Mouse (Mus musculus) gastrocnemius, postnatal 36 days (tissue): Measurements from ENCODE around the gene Mgll. TPM values are rescaled to one million over a fixed set of nuclear protein-coding genes. Genes with fewer than 3 reads are reported as not detected.
A peak's percentile ranks its signal among the peaks of the same experiment; 100 is the strongest.

Source experiments
- DNase-seq, 2 experiments: peaks; one replicate each; pipeline ENCODE4 v3.0.0; 2022
- intact Hi-C: fragments of 180-260 bp; cut with DNase I; formaldehyde crosslinking; loops from one replicate; pipeline ENCODE4 v1.15.1; 2025
- total RNA-seq, 2 experiments: library from RNA; stranded (reverse); gene quantifications; 2 replicates each; pipeline ENCODE4 v1.2.3; 2021

Gene Mgll
- total RNA-seq, 2 experiments from 2014 or later, result 36.6 to 37.6 TPM

DNA sequence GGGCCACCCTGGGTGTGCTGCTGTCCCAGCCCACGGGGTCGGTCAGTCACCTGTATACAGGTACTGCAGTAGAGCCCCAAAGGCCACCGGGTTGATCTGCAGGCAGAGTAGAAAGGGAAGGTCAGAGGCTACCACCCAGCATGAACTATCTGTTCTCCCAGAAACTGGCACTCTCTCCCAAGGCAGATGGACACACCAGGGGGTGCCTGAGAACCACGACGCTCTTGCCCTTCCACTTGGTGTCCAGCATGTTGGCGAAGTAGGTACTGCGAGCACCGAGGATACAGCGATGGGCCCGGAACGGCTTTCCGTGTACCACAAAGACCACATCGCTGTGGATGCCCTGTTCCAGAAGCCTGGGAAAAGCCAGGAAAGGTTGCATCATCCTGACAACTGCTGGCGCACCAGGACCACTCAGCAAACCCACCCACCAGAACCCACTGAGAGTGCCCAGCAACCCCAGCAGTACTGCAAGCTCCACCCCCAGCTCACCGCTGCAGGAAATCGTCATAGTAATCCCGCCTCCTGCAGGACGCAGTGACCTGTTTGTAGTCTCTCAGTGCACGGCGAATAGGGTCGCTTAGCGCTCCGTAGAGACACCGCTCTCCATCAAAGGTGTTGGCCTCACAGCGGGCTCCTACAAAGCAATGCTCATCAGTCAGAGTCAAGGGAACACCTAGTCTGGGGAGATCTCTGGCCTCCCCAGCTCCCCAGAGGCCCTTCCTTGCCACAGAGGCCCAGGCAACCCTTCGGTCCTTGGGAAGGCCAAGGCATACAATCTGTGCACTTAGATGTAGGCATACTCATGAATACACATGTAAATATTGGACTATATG lies 115.1 kb downstream of the Mgll start:
- intact Hi-C loops, result no loop called here
- no peak for DNase-seq

DNA sequence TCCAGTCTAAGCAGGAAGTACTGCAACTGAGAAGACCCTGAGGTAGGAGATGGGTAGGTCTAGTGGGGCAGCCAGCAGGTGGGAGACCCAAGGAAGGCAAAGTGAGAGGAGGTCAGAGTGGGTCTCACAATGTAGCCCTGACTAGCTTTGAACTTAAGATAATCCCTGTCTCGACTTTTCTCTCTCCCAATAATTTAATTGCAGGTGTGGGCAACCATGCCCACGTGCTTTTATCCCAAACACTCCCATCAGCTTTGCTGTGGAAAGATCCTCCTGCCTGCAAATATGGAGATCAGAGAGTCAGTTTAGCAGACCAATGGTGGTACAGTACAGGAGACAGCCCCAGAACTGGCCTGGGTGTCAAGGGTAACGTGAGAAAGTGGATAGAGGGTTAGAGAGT lies 116.0 kb downstream of the Mgll start:
- no peak for DNase-seq
- intact Hi-C loops, result no loop called here

DNA sequence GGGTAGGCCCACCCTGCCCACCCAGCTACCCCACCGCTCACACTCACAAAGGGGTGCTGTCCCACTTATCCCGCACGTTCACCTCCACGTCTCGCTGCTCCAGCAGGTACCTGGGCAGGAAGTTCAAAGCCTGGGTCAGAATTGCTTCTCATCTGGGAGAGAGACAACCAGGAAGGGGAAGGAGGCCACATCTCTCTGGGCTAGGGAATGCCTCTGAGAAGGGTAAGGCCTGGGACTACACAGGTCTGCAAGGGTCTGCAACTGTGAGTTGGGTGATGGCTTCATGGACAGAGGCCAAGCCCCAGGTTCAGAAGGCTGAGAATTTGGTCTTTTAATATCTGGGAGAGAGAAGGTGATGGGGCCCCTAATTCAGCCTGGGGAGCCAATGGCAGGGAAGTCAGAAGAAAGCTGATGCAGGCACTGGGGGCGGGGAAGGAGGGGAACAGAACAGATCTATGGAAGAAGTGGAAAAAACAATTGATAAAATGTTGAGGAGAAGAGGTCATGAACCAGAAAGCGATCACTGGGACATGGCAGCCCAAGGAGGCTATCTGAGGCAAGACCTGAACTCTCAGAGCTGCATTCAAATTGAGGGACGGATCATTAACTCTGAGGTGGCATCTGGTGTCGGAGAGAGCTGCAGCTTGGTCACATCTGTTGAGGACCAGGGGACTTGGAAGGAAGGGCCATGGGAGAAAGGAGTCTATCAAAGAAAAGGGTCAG lies 116.7 kb downstream of the Mgll start:
- intact Hi-C loops, result no loop called here
- DNase-seq, result no peak

DNA sequence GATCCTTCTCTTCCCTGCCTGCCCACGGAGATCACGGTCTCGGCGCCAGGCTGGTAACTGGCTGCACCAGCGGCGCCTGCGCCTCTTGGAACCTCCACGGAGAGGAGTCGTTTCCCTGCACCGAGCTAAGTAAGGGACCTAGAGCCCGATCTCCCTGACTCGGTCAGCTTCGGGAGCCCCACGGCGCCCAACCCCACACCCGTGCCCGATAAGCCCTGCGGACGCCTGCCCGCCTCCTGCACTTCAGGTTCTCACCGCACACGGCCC lies 117.2 kb downstream of the Mgll start:
- intact Hi-C loops, result no loop called here
- DNase-seq, result no peak

DNA sequence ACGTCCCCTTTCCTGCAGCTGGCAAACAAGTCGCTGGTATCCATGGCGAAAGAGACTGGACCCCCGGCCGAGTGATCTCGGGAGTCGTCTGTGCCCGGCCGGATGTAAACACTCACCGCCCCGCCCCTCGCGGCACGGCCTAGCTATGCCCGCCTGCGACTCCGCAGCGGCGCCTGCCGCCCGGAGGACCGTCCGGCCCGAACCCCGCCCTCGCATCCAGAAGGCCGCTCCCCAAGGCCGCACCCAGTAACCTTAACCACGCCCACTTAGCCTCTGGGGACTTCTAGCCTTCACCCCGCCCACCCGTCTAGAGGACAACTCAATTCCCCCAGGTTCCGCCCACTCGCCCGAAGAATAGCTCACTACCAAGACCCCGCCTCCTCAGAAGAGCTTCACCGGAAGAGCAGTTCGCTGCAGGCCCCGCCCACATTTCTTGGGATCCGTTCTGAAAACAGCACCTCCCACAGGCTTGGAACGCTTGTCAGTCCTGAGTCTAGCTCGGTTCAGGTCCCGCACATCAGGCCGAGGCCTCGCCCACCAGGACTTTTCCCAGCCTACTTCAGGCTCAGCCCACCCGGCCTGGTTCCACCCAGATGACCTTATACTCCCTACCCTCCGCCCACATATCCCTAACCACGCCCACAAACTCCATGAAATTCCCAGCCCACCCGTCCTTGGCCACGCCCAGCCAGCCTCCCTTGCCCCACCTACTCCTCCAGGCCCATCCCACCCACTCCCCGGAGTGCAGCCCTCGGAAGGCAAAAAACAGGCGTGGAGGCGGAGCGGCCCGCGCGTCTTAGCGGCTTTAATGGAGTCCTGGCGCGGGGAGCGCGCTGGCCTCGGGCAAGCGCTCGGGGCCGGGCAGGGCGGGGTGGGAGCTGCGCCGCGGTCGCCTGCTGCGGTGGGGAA lies 117.8 kb downstream of the Mgll start, which contains the start of gene Abtb1:
Gene Abtb1, minus strand, starts transcription at position 204 of the 909 bp plus-strand sequence.
- peak; percentile 99 for DNase-seq
- intact Hi-C loops, result no loop called here

DNA sequence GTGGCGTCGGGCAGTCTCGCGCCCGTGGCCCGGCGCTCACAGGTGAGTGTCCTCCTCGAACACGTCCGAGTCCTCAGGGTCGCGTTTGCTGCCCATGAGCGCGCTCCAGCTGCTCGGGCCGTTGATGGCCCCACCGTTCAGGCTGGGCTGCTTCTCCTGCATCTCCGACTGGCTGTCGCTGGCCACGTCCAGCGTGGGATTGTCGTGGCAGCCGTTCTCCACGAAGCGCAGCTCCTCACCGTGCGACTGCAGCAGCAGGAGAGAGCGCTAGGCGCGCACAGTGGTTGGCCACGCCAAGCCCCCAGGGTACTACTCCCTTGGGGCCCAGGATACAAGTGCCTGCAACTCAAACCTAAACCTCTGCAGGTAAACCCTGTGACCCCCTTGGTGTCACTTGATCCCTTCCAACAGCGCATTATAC lies 118.5 kb downstream of the Mgll start:
- intact Hi-C loops, result no loop called here
- no peak for DNase-seq

DNA sequence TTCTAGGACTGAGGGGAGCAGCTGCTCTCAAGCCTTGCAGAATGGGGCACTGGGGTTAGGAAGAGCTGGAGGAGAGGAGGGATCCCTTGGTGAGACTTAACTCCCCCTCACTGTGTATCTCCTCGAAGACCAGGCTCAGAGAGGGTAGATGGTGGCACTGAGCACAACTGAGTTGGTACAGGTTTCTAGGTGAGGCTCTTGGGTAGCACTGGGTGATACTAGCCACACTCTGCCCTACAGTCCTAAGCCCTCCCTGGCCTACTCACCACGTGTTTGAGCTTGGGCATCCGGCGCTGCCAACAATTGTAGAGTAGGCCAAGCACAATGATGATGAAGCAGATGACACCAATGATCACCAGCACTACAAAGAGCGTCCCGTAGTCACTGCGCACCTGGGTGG lies 119.0 kb downstream of the Mgll start:
- DNase-seq, result no peak
- intact Hi-C loops, result no loop called here

DNA sequence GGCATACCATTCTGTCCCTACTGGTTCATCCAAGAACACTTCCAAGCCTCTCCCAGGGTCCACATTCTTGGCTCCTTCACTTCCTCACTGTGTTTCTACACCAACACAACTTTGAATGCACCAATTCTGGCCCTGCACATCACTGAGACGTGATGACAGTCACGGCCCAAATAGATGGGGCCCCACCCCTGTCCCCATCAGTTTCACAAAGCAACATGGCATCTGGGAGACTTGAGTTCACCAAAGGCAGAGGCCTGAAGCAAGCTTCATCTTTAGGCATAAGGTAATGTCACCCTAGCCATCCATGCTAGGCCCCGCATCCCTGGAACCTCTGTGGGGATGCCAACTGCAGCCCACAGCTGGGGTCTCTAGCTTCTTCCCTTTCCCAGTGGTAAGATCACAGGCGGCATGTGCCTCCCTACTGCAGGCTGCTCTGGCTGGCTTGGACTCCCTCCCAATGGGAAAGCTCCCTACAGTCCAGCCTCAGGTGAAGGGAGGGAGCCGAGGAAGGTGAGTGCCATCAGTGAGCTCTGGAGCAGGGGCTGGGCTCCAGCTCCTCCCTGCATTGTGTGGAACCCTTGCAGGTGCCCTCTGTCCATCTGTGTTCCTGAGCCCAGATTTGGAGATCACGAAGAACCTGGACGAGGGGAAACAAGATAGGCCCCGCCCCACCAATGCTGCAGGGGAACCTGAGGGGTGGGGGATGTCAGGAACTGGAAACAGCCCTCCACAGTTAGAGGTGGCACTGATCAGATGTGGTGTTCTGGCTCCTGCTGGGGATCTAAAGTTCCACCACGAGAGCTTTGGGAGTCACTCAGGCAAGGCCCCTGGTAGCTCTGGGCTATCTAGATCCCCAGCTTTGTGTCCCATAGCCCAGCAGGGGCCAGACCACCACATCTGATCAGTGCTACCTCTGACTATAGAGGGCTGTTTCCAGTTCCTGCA lies 119.8 kb downstream of the Mgll start:
- DNase-seq, result no peak
- intact Hi-C loops, result no loop called here

DNA sequence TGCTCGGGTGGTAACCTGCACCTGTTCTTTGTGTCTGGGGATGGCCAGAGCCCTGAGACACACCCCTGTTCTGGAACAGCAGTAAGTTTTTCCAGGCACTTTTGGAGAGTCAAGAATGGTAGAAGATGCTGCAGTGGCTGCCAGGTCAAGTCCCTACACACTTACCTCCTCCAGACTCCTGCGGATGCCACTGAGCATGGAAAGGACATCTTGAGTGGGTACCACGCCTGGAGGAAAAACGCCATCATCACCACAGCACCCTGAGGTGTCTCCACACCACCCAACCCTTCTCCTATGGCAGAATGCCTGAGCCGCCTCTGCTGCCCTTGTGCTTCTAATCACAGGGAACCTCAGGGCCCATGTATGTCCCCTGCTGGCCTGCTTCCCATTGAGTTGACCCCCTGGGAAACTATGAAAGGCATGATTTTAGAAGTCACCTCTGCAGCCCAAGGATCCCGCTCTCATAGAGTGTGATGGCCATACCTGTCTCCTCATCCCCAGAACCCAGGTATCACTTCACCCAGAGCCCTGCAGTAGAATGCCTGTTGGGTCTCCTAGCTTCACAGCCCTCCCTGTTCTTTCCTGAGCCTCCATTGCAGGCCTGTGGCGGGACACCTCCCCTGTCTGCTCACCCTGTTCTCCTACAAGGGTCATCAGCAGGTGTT lies 120.8 kb downstream of the Mgll start:
- intact Hi-C loops, result no loop called here
- no peak for DNase-seq

DNA sequence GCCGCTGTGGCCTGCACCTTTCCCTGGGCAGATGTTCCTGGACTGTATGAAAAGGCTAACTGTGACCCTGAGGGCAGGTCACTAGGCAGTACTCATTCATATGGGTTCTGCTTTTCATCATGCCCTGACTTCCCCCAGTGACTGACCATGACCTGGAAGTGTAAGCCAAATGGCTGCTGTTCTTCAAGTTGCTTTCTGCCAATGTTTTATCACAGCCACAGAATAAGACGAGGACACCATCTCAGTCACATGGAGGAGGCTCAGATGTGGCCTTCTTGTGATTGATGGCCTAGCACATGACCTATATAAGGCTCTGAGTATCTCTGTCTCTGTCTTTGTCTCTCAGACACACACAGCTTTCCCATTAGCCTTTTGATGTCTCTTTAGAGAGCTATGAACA lies 123.4 kb downstream of the Mgll start:
- intact Hi-C loops, result no loop called here

DNA sequence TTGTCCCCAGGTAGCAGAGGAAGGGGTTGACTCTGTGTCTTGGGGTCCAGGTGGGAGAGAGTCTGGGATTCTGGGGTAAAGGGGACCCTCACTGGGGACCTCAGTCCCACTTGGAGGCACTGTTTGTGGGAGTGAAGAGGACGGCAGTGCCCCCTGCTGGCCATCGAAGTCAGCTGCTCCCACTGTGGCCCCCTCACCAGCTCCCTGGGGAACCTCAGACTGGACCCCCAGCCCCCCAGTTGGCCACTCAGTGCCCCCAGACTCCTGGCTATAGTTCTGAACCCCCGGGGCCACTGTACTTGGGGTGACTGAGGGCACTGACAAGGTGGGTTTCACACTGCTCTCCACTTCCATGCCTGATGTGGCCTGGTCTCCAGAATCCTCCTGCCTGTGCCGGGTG lies 125.1 kb downstream of the Mgll start:
- DNase-seq, result no peak

More for the DNA sequence above, 123.4 kb downstream of the Mgll start:
- no peak for DNase-seq

DNA sequence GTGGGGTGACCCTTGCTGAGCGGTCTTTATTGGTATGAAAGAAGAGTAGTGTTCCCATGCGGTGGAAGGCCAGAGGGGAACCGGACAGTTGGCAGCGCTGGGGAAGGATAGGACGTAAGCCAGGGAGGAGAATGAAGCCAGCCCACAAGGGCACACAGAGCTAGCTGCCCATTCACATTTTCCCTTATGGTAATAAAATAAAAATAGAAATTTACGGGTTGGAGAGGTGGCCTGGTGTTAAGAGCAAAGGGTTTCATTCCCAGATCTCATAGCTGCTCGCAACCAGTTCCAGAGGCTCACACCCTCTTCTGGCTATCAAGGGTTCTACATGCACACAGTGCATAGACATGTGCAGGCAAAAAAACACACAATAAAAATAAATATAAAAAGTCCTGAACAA lies 125.8 kb downstream of the Mgll start:
- intact Hi-C loops, result no loop called here
- no peak for DNase-seq

More for the DNA sequence above, 125.1 kb downstream of the Mgll start:
- intact Hi-C loops, result no loop called here

DNA sequence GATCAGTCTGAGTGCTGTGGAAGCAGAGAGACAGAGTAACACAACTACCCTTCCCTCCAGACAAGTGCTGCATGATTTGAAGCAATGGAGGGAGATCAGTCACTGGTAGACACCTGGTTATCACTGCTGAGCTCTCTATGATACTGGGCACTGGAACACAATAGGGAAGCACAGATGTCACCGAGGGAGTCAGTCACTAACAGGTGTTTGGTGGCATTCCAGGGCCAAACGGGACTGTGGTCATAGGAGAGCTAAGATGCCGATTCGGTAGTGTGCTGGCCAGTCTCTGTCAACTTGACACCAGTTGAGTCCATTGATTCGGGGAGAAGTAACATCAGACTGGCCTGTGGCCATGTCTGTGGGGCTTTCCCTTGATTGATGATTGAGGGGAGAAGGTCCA lies 130.3 kb downstream of the Mgll start:
- intact Hi-C loops, result loop anchor here (2.0 kb wide), 1 partner anchor 302 kb away; no protein-coding TSS in a partner anchor
- no peak for DNase-seq

DNA sequence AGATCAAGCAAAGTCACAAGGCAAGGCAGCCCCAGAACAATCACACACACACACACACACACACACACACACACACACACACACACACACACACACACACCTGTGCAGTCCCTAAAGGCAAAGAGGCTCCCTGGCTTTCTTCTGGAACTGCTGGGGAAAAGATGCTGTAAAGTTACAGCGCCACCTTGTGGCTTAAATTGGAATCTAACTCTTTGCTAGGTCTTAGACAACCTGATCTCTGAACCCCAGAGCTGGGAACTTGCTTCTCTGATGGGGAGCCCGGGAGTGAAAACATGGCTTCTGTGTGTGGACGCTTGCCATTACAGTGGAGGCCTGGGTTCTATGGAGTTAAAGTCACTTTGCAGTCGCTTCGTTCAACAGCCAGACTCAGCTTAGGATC lies 131.4 kb downstream of the Mgll start:
- intact Hi-C loops, result loop anchor here (2.0 to 5.0 kb wide), 2 partner anchors 37 to 303 kb away; no protein-coding TSS in a partner anchor
- DNase-seq, result peak in 1 of 2 experiments; percentile 44

DNA sequence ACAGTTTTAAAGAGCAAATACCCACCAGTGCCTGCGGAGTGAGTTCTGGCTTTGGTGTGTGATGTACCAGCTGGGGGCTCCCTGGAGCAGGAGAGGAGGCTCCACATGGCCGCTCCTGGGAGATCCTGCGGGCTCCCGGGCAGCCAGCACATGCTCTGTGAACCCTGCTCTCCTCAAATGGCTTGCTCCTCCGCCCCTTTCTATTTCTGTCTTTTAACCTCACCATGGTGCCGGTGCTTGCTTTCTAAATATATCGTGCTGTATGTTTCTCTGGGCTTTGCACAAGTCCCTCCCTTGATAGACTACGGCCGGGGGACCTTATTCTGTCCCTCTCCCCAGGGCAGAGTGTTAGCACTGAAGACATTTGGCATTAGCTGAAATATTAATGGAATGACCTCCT lies 133.0 kb downstream of the Mgll start:
- intact Hi-C loops, result loop anchor here (5.0 kb wide), 1 partner anchor 35 kb away; no protein-coding TSS in a partner anchor
- peak in 1 of 2 experiments; percentile 53 for DNase-seq

DNA sequence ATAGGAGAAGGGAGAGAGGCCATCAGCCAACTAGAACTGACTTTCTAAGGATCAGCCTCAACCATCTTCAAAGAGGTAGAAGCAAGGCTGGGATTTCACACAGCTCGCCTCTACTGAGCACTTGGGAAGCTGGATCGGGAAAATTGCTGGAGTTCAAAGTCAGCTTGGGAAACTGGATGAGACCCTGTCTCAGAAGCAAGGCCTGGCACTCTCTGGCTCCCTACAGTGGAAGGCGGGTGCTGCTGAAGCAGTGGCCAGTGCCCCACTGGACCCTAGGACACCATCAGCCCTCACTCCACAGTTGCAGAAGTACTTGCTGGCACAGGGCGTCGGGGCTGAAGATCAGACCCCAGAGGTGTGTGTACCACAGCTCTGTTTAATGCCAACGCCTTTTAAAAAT lies 133.6 kb downstream of the Mgll start:
- no peak for DNase-seq
- intact Hi-C loops, result loop anchor here (5.0 kb wide), 1 partner anchor 34 kb away; no protein-coding TSS in a partner anchor

DNA sequence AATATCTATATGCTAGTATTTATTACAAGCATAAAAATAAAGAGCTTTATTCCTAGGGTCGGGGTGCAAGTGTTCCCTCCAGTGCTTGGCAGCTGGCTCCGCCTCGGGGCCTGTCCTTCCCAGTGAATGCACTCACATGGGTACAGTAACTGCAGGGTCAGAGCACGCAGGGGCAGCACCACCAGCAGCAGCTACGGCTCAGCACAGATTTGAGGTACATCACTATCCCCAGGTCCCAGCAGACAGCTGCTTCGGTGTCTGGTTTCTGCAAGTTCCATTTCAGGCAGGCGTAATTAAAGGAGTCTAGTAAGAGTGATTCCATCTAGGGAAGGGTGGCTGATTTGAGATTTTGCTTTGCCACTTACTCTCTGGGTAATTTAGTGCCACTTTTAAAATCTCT lies 134.1 kb downstream of the Mgll start:
- no peak for DNase-seq
- intact Hi-C loops, result loop anchor here (5.0 kb wide), 1 partner anchor 34 kb away; no protein-coding TSS in a partner anchor

DNA sequence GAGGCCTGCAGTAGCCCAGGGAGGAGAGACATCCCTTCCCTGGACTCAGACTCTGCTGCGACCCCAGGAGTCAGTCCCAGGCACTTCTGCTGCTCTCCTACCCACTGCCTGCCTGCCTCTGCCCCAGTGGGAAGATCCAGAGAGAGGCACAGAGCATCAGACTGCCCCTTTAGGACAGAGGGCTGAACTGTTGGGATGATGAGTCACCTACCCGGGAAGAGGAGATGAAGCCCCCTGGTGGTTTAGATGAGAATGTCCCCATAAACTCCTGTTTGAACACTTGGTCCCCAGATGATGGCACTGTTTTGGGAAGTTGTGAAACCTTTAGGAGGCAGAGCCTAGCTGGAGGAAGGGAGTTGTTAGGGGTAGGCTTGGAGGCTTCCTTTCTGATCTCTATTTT lies 136.7 kb downstream of the Mgll start:
- DNase-seq, result no peak
- intact Hi-C loops, result no loop called here

DNA sequence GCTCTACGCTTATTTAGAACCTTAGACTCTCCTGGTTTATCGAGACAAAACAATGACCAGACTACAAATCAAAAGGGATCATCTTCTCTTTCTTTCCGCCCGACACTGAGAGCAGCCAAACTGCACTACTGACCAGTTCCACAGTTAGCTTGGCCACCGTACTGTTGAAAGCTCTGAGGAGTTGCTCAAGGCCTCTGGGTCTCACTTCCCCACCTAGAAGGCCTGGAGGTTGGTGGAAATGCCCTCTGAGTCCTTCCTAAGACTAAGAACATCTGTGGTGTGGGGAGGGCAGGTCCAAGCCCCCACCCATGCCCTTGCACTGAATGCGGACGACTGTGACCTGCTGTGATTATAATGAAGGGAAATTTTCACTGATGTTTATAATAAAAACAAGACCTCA lies 141.5 kb downstream of the Mgll start:
- DNase-seq, result no peak
- intact Hi-C loops, result no loop called here
